ENCODE assay signal across 14 mouse cellular contexts in the genomic region with DNA sequence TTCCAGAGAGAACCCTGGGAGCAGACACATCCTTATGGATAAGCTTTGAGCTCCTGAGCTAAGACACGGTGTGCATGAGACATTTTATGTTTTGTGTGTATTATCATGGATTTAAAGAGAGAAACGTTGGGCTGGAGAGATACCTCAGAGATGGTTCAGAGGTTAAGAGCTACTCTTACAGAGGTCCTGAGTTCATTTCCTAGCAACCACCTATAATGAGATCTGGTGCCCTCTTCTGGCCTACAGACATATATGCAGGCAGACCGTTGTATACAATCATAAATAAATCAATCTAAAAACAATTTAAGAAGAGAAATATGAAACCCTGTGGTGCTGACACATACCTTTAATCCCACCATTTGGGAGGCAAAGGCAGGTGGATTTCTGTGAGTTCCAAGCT. TPM values are rescaled to one million over a fixed set of nuclear protein-coding genes. Genes with fewer than 3 reads are reported as not detected.
DNase-seq lines count a peak whose midpoint lies in the region; ATAC-seq and TF ChIP-seq lines count a peak whose summit lies in the region.
"Had no signal": no experiment of that assay in that cellular context is flagged by ENCODE, and none has a peak within 500 bp of the region (broad histone marks: within the 10 kb centered on the region; RNA-seq: fewer than 3 reads in every experiment).

No protein-coding gene starts in this region.

- H3K9ac ChIP-seq in forebrain, postnatal 0 days, result no peak overlapping the region
- H3K9ac ChIP-seq in forebrain, embryonic 12.5 days, result no peak overlapping the region
- no peak overlapping the region for H3K9ac ChIP-seq in lung, embryonic 14.5 days
- H3K9ac ChIP-seq in forebrain, embryonic 11.5 days (ENCODE audit: low read length), result no peak overlapping the region
- H3K9ac ChIP-seq: forebrain, embryonic 13.5 days; hindbrain, embryonic 14.5 days; liver, embryonic 15.5 days; neural tube, embryonic 13.5 days had no signal

- ATAC-seq in forebrain, postnatal 0 days, result no peak
- ATAC-seq in forebrain, embryonic 12.5 days (ENCODE audit: low FRiP score), result no peak
- ATAC-seq in lung, embryonic 14.5 days (ENCODE audit: insufficient read depth), result no peak
- ATAC-seq in forebrain, embryonic 11.5 days (replicated peaks; ENCODE audit: low FRiP score), result no peak
- ATAC-seq: forebrain, embryonic 13.5 days had no signal

- no peak overlapping the region for H3K4me2 ChIP-seq in forebrain, postnatal 0 days (ENCODE audit: low read depth)
- H3K4me2 ChIP-seq in forebrain, embryonic 12.5 days, result no peak overlapping the region
- no peak overlapping the region for H3K4me2 ChIP-seq in lung, embryonic 14.5 days
- H3K4me2 ChIP-seq in forebrain, embryonic 11.5 days (ENCODE audit: low read depth, low read length, severe bottlenecking), result no peak overlapping the region
- H3K4me2 ChIP-seq: forebrain, embryonic 13.5 days; hindbrain, embryonic 14.5 days; liver, embryonic 15.5 days; neural tube, embryonic 13.5 days had no signal

- peaks cover 5% of the 10 kb centered on the region; the same call in 1 of the 2 replicates for H3K27me3 ChIP-seq in forebrain, postnatal 0 days (ENCODE audit: insufficient read depth, low read length)
- peaks cover 54% of the 10 kb centered on the region for H3K27me3 ChIP-seq in forebrain, embryonic 12.5 days
- peaks cover 13% of the 10 kb centered on the region; the same call in 1 of the 2 replicates for H3K27me3 ChIP-seq in lung, embryonic 14.5 days (ENCODE audit: insufficient read depth, low read length)
- peaks cover 14% of the 10 kb centered on the region for H3K27me3 ChIP-seq in forebrain, embryonic 11.5 days (ENCODE audit: control insufficient read depth, insufficient read depth, low read length)

- H3K9me3 ChIP-seq in forebrain, postnatal 0 days (ENCODE audit: low read length), result no peaks in the 10 kb centered on the region
- no peaks in the 10 kb centered on the region for H3K9me3 ChIP-seq in forebrain, embryonic 12.5 days
- H3K9me3 ChIP-seq in lung, embryonic 14.5 days (ENCODE audit: low read depth, low read length), result no peaks in the 10 kb centered on the region
- H3K9me3 ChIP-seq in forebrain, embryonic 11.5 days (ENCODE audit: control insufficient read depth, low read length), result no peaks in the 10 kb centered on the region
- H3K9me3 ChIP-seq: forebrain, embryonic 13.5 days; liver, embryonic 15.5 days; neural tube, embryonic 13.5 days had no signal

- H3K36me3 ChIP-seq in forebrain, postnatal 0 days (ENCODE audit: insufficient read depth), result no peaks in the 10 kb centered on the region
- no peaks in the 10 kb centered on the region for H3K36me3 ChIP-seq in forebrain, embryonic 12.5 days (replicated peaks)
- H3K36me3 ChIP-seq in lung, embryonic 14.5 days (ENCODE audit: insufficient read depth), result no peaks in the 10 kb centered on the region
- H3K36me3 ChIP-seq in forebrain, embryonic 11.5 days (ENCODE audit: control insufficient read depth, insufficient read depth, low read length), result no peaks in the 10 kb centered on the region
- H3K36me3 ChIP-seq: liver, embryonic 15.5 days; neural tube, embryonic 13.5 days had no signal

- H3K4me3 ChIP-seq in forebrain, postnatal 0 days (ENCODE audit: low read depth, low read length), result no peak overlapping the region
- no peak overlapping the region for H3K4me3 ChIP-seq in forebrain, embryonic 12.5 days (replicated peaks)
- H3K4me3 ChIP-seq in lung, embryonic 14.5 days (ENCODE audit: low read depth, low read length), result no peak overlapping the region
- no peak overlapping the region for H3K4me3 ChIP-seq in forebrain, embryonic 11.5 days (ENCODE audit: low read depth, low read length)
- H3K4me3 ChIP-seq: forebrain, embryonic 13.5 days; liver, embryonic 15.5 days; neural tube, embryonic 13.5 days had no signal

- intact Hi-C loops in heart, postnatal 14 days (cut with DNase I), result no loop called here

- WGBS in forebrain, postnatal 0 days, result 15% methylated on average over 3 of the region's 3 CpGs
- 14% methylated on average over 3 of the region's 3 CpGs for WGBS in forebrain, embryonic 12.5 days
- WGBS in lung, embryonic 14.5 days, result 14% methylated on average over 3 of the region's 3 CpGs
- 13% methylated on average over 3 of the region's 3 CpGs for WGBS in forebrain, embryonic 11.5 days

- TF ChIP-seq CTCF in forebrain, postnatal 0 days (IDR thresholded peaks at IDR 0.05; ENCODE audit: low read depth), result peak; percentile 45
- peak; percentile 64 for TF ChIP-seq CTCF in lung, embryonic 14.5 days (IDR thresholded peaks at IDR 0.05; ENCODE audit: low read depth)

- no peak overlapping the region for H3K27ac ChIP-seq in forebrain, postnatal 0 days (ENCODE audit: low read depth, low read length)
- no peak overlapping the region for H3K27ac ChIP-seq in forebrain, embryonic 12.5 days
- H3K27ac ChIP-seq in lung, embryonic 14.5 days (ENCODE audit: low read depth), result no peak overlapping the region
- H3K27ac ChIP-seq in forebrain, embryonic 11.5 days (ENCODE audit: low read depth, low read length), result no peak overlapping the region
- H3K27ac ChIP-seq: forebrain, embryonic 13.5 days; hindbrain, embryonic 14.5 days; liver, embryonic 15.5 days; neural tube, embryonic 13.5 days had no signal

- no peaks in the 10 kb centered on the region for H3K4me1 ChIP-seq in forebrain, postnatal 0 days (ENCODE audit: insufficient read depth)
- peaks cover 2% of the 10 kb centered on the region for H3K4me1 ChIP-seq in forebrain, embryonic 12.5 days
- H3K4me1 ChIP-seq in lung, embryonic 14.5 days (ENCODE audit: insufficient read depth), result peaks cover 5% of the 10 kb centered on the region
- H3K4me1 ChIP-seq in forebrain, embryonic 11.5 days (replicated peaks; ENCODE audit: control insufficient read depth, insufficient read depth, low read length), result no peaks in the 10 kb centered on the region

- peak; percentile 18 for DNase-seq in forebrain, postnatal 0 days
- peak; percentile 54 for DNase-seq in lung, embryonic 14.5 days
- no peak for DNase-seq in lung, adult 18-20 months
- DNase-seq in R1 (ENCODE audit: low read depth, low spot score), result peak; percentile 61
- peak; percentile 78 for DNase-seq in naive thymus-derived CD4-positive, alpha-beta T cell, adult 2 months (ENCODE audit: low read depth)
- no peak for DNase-seq in forebrain, embryonic 11.5 days (ENCODE audit: low spot score)
- no peak for DNase-seq in heart, postnatal 14 days
- DNase-seq: kidney, postnatal 10 days had no signal

RNA-seq across cellular contexts. Expression of gene Gng7, which starts 23.7 kb away (rescaled TPM):
- total RNA-seq in forebrain, postnatal 0 days (2014; rRNA removed), result 64.5 and 91.4 TPM in 2 replicates
- polyA plus RNA-seq in forebrain, postnatal 0 days (2015; fragmentation: Nextera tagmentation; extraction: Ambion mirVana), result 76.2 and 85.7 TPM in 2 replicates
- polyA plus RNA-seq in forebrain, embryonic 12.5 days (2016; fragmentation: Nextera tagmentation; extraction: Ambion mirVana), result 9.8 and 11.0 TPM in 2 replicates
- polyA plus RNA-seq in lung, embryonic 14.5 days (2014; fragmentation: Nextera tagmentation; extraction: Ambion mirVana), result 4.5 and 5.7 TPM in 2 replicates
- 8.0 and 9.2 TPM in 2 replicates for polyA plus RNA-seq in forebrain, embryonic 11.5 days (2014; fragmentation: Nextera tagmentation; extraction: Ambion mirVana)
- total RNA-seq in heart, postnatal 14 days (2021), result under 1 TPM; 0.27 to 0.31 TPM

RNA-seq across cellular contexts. Expression of gene Diras1, which starts 34.5 kb away (rescaled TPM):
- total RNA-seq in forebrain, postnatal 0 days (2014; rRNA removed), result 65.4 and 76.0 TPM in 2 replicates
- polyA plus RNA-seq in forebrain, postnatal 0 days (2015; fragmentation: Nextera tagmentation; extraction: Ambion mirVana), result 66.1 and 70.2 TPM in 2 replicates
- 8.7 and 11.6 TPM in 2 replicates for polyA plus RNA-seq in forebrain, embryonic 12.5 days (2016; fragmentation: Nextera tagmentation; extraction: Ambion mirVana)
- 0.08 and 0.09 TPM in 2 replicates for polyA plus RNA-seq in lung, embryonic 14.5 days (2014; fragmentation: Nextera tagmentation; extraction: Ambion mirVana)
- 1.5 and 2.2 TPM in 2 replicates for polyA plus RNA-seq in forebrain, embryonic 11.5 days (2014; fragmentation: Nextera tagmentation; extraction: Ambion mirVana)
- total RNA-seq in heart, postnatal 14 days (2021), result under 1 TPM in 1 of 2 experiments, not detected in 1; 0.10 TPM
- total RNA-seq: granulocyte monocyte progenitor cell, adult 5-6 weeks had no signal

RNA-seq across cellular contexts. Expression of gene Slc39a3, which starts 46.2 kb away (rescaled TPM):
- total RNA-seq in forebrain, postnatal 0 days (2014; rRNA removed), result 82.1 and 104 TPM in 2 replicates
- 43.5 and 45.2 TPM in 2 replicates for polyA plus RNA-seq in forebrain, postnatal 0 days (2015; fragmentation: Nextera tagmentation; extraction: Ambion mirVana)
- polyA plus RNA-seq in forebrain, embryonic 12.5 days (2016; fragmentation: Nextera tagmentation; extraction: Ambion mirVana), result 29.2 and 32.8 TPM in 2 replicates
- polyA plus RNA-seq in lung, embryonic 14.5 days (2014; fragmentation: Nextera tagmentation; extraction: Ambion mirVana), result 11.7 and 15.2 TPM in 2 replicates
- 19.4 and 21.6 TPM in 2 replicates for polyA plus RNA-seq in forebrain, embryonic 11.5 days (2014; fragmentation: Nextera tagmentation; extraction: Ambion mirVana)
- 10 to 100 TPM; 13.6 to 14.8 TPM for total RNA-seq in heart, postnatal 14 days (2021)

Comparison
In these comparisons a context has a peak if more than half of its experiments do, and no peak if none do; other contexts are left out.
1. DNase-seq: peak in forebrain, postnatal 0 days (single experiment), lung, embryonic 14.5 days (single experiment), R1 (single experiment) and naive thymus-derived CD4-positive, alpha-beta T cell, adult 2 months (single experiment); none in lung, adult 18-20 months (0 of 2), forebrain, embryonic 11.5 days (single experiment) and heart, postnatal 14 days (0 of 2).